Mouse (Mus musculus): ENCODE measurements around the gene Inafm2.
A peak's percentile ranks its signal among the peaks of the same experiment; 100 is the strongest.

Inafm2 gene

GRCm38 (mm10) chr2:118760311-118761025 is 14.9 kb downstream of the Inafm2 start:
- DNase-seq = no peak

- DNase-seq = no peak
Observed at GRCm38 (mm10) chr2:118761358-118761757, 15.8 kb downstream of the Inafm2 start.

- peak; percentile 86 to 90 for DNase-seq
Observed at GRCm38 (mm10) chr2:118761906-118762783, 16.6 kb downstream of the Inafm2 start, which contains the start of gene Ccdc9b. TSS of gene Ccdc9b (minus strand) at chr2:118762661.

- DNase-seq = no peak
Observed at GRCm38 (mm10) chr2:118762784-118763148, 17.2 kb downstream of the Inafm2 start.

- DNase-seq = no peak
Observed at GRCm38 (mm10) chr2:118763469-118763868, 17.9 kb downstream of the Inafm2 start.

- DNase-seq = peak; percentile 54 to 67
Observed at GRCm38 (mm10) chr2:118764094-118764831, 18.7 kb downstream of the Inafm2 start.

GRCm38 (mm10) chr2:118764875-118765274 is 19.3 kb downstream of the Inafm2 start:
- DNase-seq = no peak

- no peak for DNase-seq
Observed at GRCm38 (mm10) chr2:118766041-118767033, 20.8 kb downstream of the Inafm2 start.

GRCm38 (mm10) chr2:118772158-118772874 is 26.8 kb downstream of the Inafm2 start, which contains the start of gene Phgr1:
TSS of gene Phgr1 (plus strand) at chr2:118772769.
- no peak for DNase-seq

GRCm38 (mm10) chr2:118774536-118774935 is 29.0 kb downstream of the Inafm2 start:
- DNase-seq = no peak

- peak in 1 of 2 experiments; percentile 47 for DNase-seq
Observed at GRCm38 (mm10) chr2:118775396-118775795, 29.8 kb downstream of the Inafm2 start.

- DNase-seq = peak; percentile 53 to 68
Observed at GRCm38 (mm10) chr2:118775846-118776245, 30.3 kb downstream of the Inafm2 start.

GRCm38 (mm10) chr2:118776295-118776694 is 30.7 kb downstream of the Inafm2 start:
- no peak for DNase-seq

GRCm38 (mm10) chr2:118778418-118778817 is 32.9 kb downstream of the Inafm2 start:
- no peak for DNase-seq

- peak; percentile 45 to 48 for DNase-seq
Observed at GRCm38 (mm10) chr2:118779065-118779464, 33.5 kb downstream of the Inafm2 start.

GRCm38 (mm10) chr2:118779504-118780480 is 34.2 kb downstream of the Inafm2 start, which contains the start of gene Disp2:
TSS of gene Disp2 (plus strand) at chr2:118779719.
- DNase-seq = peak; percentile 93 to 94

GRCm38 (mm10) chr2:118781115-118781514 is 35.6 kb downstream of the Inafm2 start:
- DNase-seq = no peak

- no peak for DNase-seq
Observed at GRCm38 (mm10) chr2:118782303-118782702, 36.7 kb downstream of the Inafm2 start.

- no peak for DNase-seq
Observed at GRCm38 (mm10) chr2:118783093-118783492, 37.5 kb downstream of the Inafm2 start.

GRCm38 (mm10) chr2:118783663-118784062 is 38.1 kb downstream of the Inafm2 start:
- no peak for DNase-seq
